Mouse (Mus musculus): Measurements from ENCODE around the gene Hemk1.

- TF ChIP-seq CTCF (IDR thresholded peaks at IDR 0.05) (no peak), POLR2A (IDR thresholded peaks at IDR 0.05; ENCODE audit: insufficient read depth, low read depth, low read length) (no peak), EP300 (IDR thresholded peaks at IDR 0.05; ENCODE audit: insufficient read depth, low read depth, low read length) (no peak)
These were observed 37.3 kb upstream of the Hemk1 start for GRCm38 (mm10) chr9:107375451-107375850.
